Mouse (Mus musculus) CH12.LX (cell line): ENCODE measurements around the gene Topors. TPM values are rescaled to one million over a fixed set of nuclear protein-coding genes. Genes with fewer than 3 reads are reported as not detected.

Experiments
- DNase-seq: peaks from one replicate; pipeline ENCODE4 v3.0.0-alpha.2; 2013; ENCODE audit errors: extremely low read depth
- H3K27ac ChIP-seq: 2 replicates; pipeline ENCODE4 v1.5.1; 2012; ENCODE audit warnings: low read depth, mild to moderate bottlenecking, control low read depth, moderate library complexity; ENCODE audit not compliant: insufficient read depth
- H3K27me3 ChIP-seq: replicated peaks from 2 replicates; pipeline ENCODE3; 2012; ENCODE audit warnings: inconsistent platforms
- H3K36me3 ChIP-seq, 2 experiments: replicated peaks in 1 of 2; 2 replicates each; pipeline versions ENCODE3 to v1.6.1; 2012; ENCODE audit warnings: inconsistent platforms in 1 of 2, low read length in 1 of 2, mild to moderate bottlenecking in 1 of 2, mixed read lengths in 1 of 2, moderate library complexity in 1 of 2; ENCODE audit not compliant: control insufficient read depth in 1 of 2, insufficient read depth in 1 of 2
- H3K4me1 ChIP-seq, 2 experiments: 2 replicates each; pipeline ENCODE4 v1.6.1; 2012; ENCODE audit warnings: inconsistent platforms in 1 of 2, moderate library complexity in 1 of 2; ENCODE audit not compliant: insufficient read depth in 2 of 2, control insufficient read depth in 1 of 2
- H3K4me2 ChIP-seq: 2 replicates; pipeline ENCODE4 v1.6.1; 2012; ENCODE audit warnings: low read depth, mild to moderate bottlenecking, control low read depth; ENCODE audit not compliant: poor library complexity, insufficient read depth, severe bottlenecking
- H3K4me3 ChIP-seq, 3 experiments: fragments of 150-350 bp in 1 of 3; sonication (generic) in 1 of 3; replicated peaks in 1 of 3; 2 replicates each; pipeline versions ENCODE3 to v1.5.1; 2011 to 2012; ENCODE audit warnings: low read depth in 2 of 3, low read length in 2 of 3, mild to moderate bottlenecking in 2 of 3, moderate library complexity in 2 of 3, control low read depth in 1 of 3, improper control_type of control experiment in 1 of 3, inconsistent platforms in 1 of 3, mixed read lengths in 1 of 3; ENCODE audit not compliant: poor library complexity in 1 of 3
- H3K79me2 ChIP-seq: replicated peaks from 2 replicates; pipeline ENCODE4 v1.6.1; 2012; ENCODE audit warnings: mild to moderate bottlenecking, moderate library complexity; ENCODE audit not compliant: control insufficient read depth, poor library complexity, insufficient read depth, severe bottlenecking; ENCODE audit errors: extremely low read depth
- H3K9ac ChIP-seq: 2 replicates; pipeline ENCODE4 v1.6.1; 2012; ENCODE audit warnings: low read depth, mild to moderate bottlenecking, control low read depth, moderate library complexity; ENCODE audit not compliant: insufficient read depth
- H3K9me3 ChIP-seq: replicated peaks from 2 replicates; pipeline ENCODE3; 2012; ENCODE audit warnings: low read length, inconsistent platforms, mixed read lengths
- CHD2 ChIP-seq: IDR thresholded peaks from 2 replicates; pipeline ENCODE4 v1.6.1; 2011; ENCODE audit warnings: low read length, improper control_type of control experiment
- CTCF ChIP-seq, 2 experiments: IDR thresholded peaks in 1 of 2; conservative IDR thresholded peaks in 1 of 2; 2 replicates each; pipeline ENCODE4 v1.5.1; 2011 to 2012; ENCODE audit warnings: low read depth in 2 of 2, low read length in 2 of 2, improper control_type of control experiment in 1 of 2, inconsistent platforms in 1 of 2, mild to moderate bottlenecking in 1 of 2, moderate library complexity in 1 of 2
- ETS1 ChIP-seq: conservative IDR thresholded peaks from 2 replicates; pipeline ENCODE4 v1.6.1; 2012; ENCODE audit warnings: low read depth, mild to moderate bottlenecking, inconsistent platforms, low read length, improper control_type of control experiment, moderate library complexity
- GABPA ChIP-seq: IDR thresholded peaks from 2 replicates; pipeline ENCODE4 v1.6.1; 2012; ENCODE audit warnings: low read depth, low read length, improper control_type of control experiment, inconsistent platforms; ENCODE audit not compliant: insufficient replicate concordance
- HCFC1 ChIP-seq: IDR thresholded peaks from 2 replicates; pipeline ENCODE4 v1.6.1; 2012; ENCODE audit warnings: low read depth, mild to moderate bottlenecking, inconsistent platforms, low read length, improper control_type of control experiment
- IRF4 ChIP-seq: IDR thresholded peaks from 2 replicates; pipeline ENCODE4 v1.6.1; 2014; ENCODE audit warnings: low read depth, mild to moderate bottlenecking, inconsistent platforms, low read length, improper control_type of control experiment
- JUN ChIP-seq: IDR thresholded peaks from 2 replicates; pipeline ENCODE4 v1.6.1; 2011; ENCODE audit warnings: low read depth, mild to moderate bottlenecking, low read length, improper control_type of control experiment, moderate library complexity; ENCODE audit not compliant: insufficient read depth
- KAT2A ChIP-seq: IDR thresholded peaks from 2 replicates; pipeline ENCODE4 v1.6.1; 2012; ENCODE audit warnings: low read length, improper control_type of control experiment, inconsistent platforms; ENCODE audit not compliant: insufficient replicate concordance
- MAFK ChIP-seq: IDR thresholded peaks from 2 replicates; pipeline ENCODE4 v1.6.1; 2011; ENCODE audit warnings: low read length, improper control_type of control experiment; ENCODE audit not compliant: insufficient replicate concordance
- MAX ChIP-seq: IDR thresholded peaks from 2 replicates; pipeline ENCODE4 v1.6.1; 2011; ENCODE audit warnings: low read length, improper control_type of control experiment
- MEF2A ChIP-seq: IDR thresholded peaks from 2 replicates; pipeline ENCODE4 v1.6.1; 2014; ENCODE audit warnings: low read depth, mild to moderate bottlenecking, inconsistent platforms, low read length, improper control_type of control experiment, borderline replicate concordance
- NRF1 ChIP-seq: IDR thresholded peaks from 2 replicates; pipeline ENCODE4 v1.6.1; 2014; ENCODE audit warnings: low read depth, mild to moderate bottlenecking, inconsistent platforms, low read length, improper control_type of control experiment, moderate library complexity
- PAX5 ChIP-seq: IDR thresholded peaks from 2 replicates; pipeline ENCODE4 v1.6.1; 2012; ENCODE audit warnings: low read length, inconsistent platforms, mixed read lengths
- POLR2AphosphoS2 ChIP-seq: IDR thresholded peaks from 2 replicates; pipeline ENCODE4 v1.6.1; 2011; ENCODE audit warnings: low read depth, low read length, improper control_type of control experiment
- RAD21 ChIP-seq: IDR thresholded peaks from 2 replicates; pipeline ENCODE4 v1.6.1; 2011; ENCODE audit warnings: low read depth, mild to moderate bottlenecking, low read length, improper control_type of control experiment, moderate library complexity
- TCF12 ChIP-seq: IDR thresholded peaks from 2 replicates; pipeline ENCODE4 v1.6.1; 2014; ENCODE audit warnings: low read depth, mild to moderate bottlenecking, inconsistent platforms, low read length, improper control_type of control experiment
- UBTF ChIP-seq: IDR thresholded peaks from 2 replicates; pipeline ENCODE4 v1.6.1; 2012; ENCODE audit warnings: low read depth, mild to moderate bottlenecking, inconsistent platforms, low read length, improper control_type of control experiment, moderate library complexity
- USF1 ChIP-seq: IDR thresholded peaks from 2 replicates; pipeline ENCODE4 v1.6.1; 2014; ENCODE audit warnings: low read depth, mild to moderate bottlenecking, inconsistent platforms, low read length, improper control_type of control experiment
- USF2 ChIP-seq: conservative IDR thresholded peaks from 2 replicates; pipeline ENCODE4 v1.6.1; 2011; ENCODE audit warnings: low read depth, low read length, improper control_type of control experiment
- ZKSCAN1 ChIP-seq: IDR thresholded peaks from 2 replicates; pipeline ENCODE4 v1.6.1; 2012; ENCODE audit warnings: low read depth, inconsistent platforms, low read length, improper control_type of control experiment, borderline replicate concordance
- dilution Hi-C: fragments of 300-500 bp; cut with MboI; formaldehyde crosslinking; loops from 2 replicates; pipeline ENCODE4 v1.14.3; 2020; ENCODE audit warnings: low sequenced_read_pairs; ENCODE audit not compliant: extremely low pct_unique_long_range_greater_than_20kb, extremely low pct_ligation_motif_present
- in situ Hi-C: fragments of 300-500 bp; cut with MboI; formaldehyde crosslinking; loops from 3 replicates; pipeline ENCODE4 v1.14.3; 2019; ENCODE audit warnings: low sequenced_read_pairs, low pct_ligation_motif_present, low pct_unique_long_range_greater_than_20kb, mixed read lengths
- polyA plus RNA-seq: library from polyadenylated mRNA; unstranded; fragments of >175 nt; gene quantifications from 2 replicates; pipeline ENCODE4 v1.2.1, GENCODE M21; 2012; ENCODE audit warnings: low read depth; ENCODE audit not compliant: insufficient read length
- total RNA-seq, 2 experiments: library from RNA; depleted of rRNA; stranded (reverse); fragments of 300-350 nt in 1 of 2; fragments of >200 nt in 1 of 2; gene quantifications; 2 replicates each; pipeline ENCODE4 v1.2.3; 2012 to 2014

The Topors gene
- total and polyA plus RNA-seq, 3 experiments = 23.1 to 38.9 (median 36.1) TPM

- no peak overlapping the region for H3K27ac ChIP-seq
- in situ Hi-C loops (no loop called here), dilution Hi-C loops (no loop called here)
- H3K4me2 ChIP-seq = no peak overlapping the region
- no peaks in the 10 kb centered on the region for H3K9me3 ChIP-seq
- H3K4me3 ChIP-seq = no peak overlapping the region
- no peak for TF ChIP-seq KAT2A
- no peak for TF ChIP-seq USF1
- no peak for TF ChIP-seq HCFC1
- TF ChIP-seq CTCF (conservative IDR thresholded peaks at IDR 0.05 in 1 of 2, IDR thresholded peaks at IDR 0.05 in 1 of 2; ENCODE audit: low read depth in 2 of 2, low read length in 2 of 2) = no peak
- no peak for TF ChIP-seq RAD21
- H3K9ac ChIP-seq = no peak overlapping the region
- H3K79me2 ChIP-seq = peaks cover 52% of the 10 kb centered on the region
- no peaks in the 10 kb centered on the region for H3K27me3 ChIP-seq
- peaks cover 3 to 32% of the 10 kb centered on the region in 2 experiments; a peak in 2 of 4 replicates for H3K4me1 ChIP-seq
- DNase-seq = no peak
- H3K36me3 ChIP-seq = peaks cover 48 to 84% of the 10 kb centered on the region in 2 experiments
These were observed 5.3 kb downstream of the Topors start for GRCm38 (mm10) chr4:40264321-40264720.

- DNase-seq = no peak
- peaks cover 0 to 27% of the 10 kb centered on the region in 2 experiments for H3K36me3 ChIP-seq
- H3K27ac ChIP-seq = no peak overlapping the region
- no peaks in the 10 kb centered on the region for H3K79me2 ChIP-seq
- no peaks in the 10 kb centered on the region for H3K27me3 ChIP-seq
- in situ Hi-C loops = no loop called here
- H3K4me2 ChIP-seq = no peak overlapping the region
- H3K4me1 ChIP-seq = no peaks in the 10 kb centered on the region
- no peak overlapping the region for H3K4me3 ChIP-seq
- dilution Hi-C loops = no loop called here
- no peak overlapping the region for H3K9ac ChIP-seq
- H3K9me3 ChIP-seq = no peaks in the 10 kb centered on the region
- TF ChIP-seq JUN (no peak), GABPA (no peak), USF2 (no peak), ZKSCAN1 (no peak), MAX (no peak), PAX5 (no peak), ETS1 (no peak), POLR2AphosphoS2 (no peak), RAD21 (no peak), MAFK (no peak), IRF4 (no peak), MEF2A (no peak), HCFC1 (no peak), UBTF (no peak), TCF12 (no peak), NRF1 (no peak), CHD2 (no peak)
These were observed 15.1 kb downstream of the Topors start for GRCm38 (mm10) chr4:40254385-40255103.
